Mouse (Mus musculus) forebrain, embryonic 10.5 days (tissue): ENCODE data around the gene Lgr6. TPM values are rescaled to one million over a fixed set of nuclear protein-coding genes. Genes with fewer than 3 reads are reported as not detected.

Experiments
- DNase-seq: peaks from one replicate; pipeline ENCODE4 v3.0.0-alpha.2; 2017; ENCODE audit warnings: low spot score; ENCODE audit errors: extremely low spot score
- H3K27ac ChIP-seq: fragments of 300-500 bp; sonication (generic); 2 replicates; pipeline ENCODE4 v1.5.1; 2016; ENCODE audit warnings: mild to moderate bottlenecking
- H3K27me3 ChIP-seq: fragments of 300-500 bp; sonication (generic); 2 replicates; pipeline ENCODE4 v1.6.1; 2016; ENCODE audit warnings: mild to moderate bottlenecking; ENCODE audit not compliant: poor library complexity, severe bottlenecking
- H3K36me3 ChIP-seq: fragments of 300-500 bp; sonication (generic); replicated peaks from 2 replicates; pipeline ENCODE4 v1.6.1; 2016; ENCODE audit warnings: mild to moderate bottlenecking, moderate library complexity
- H3K4me1 ChIP-seq: fragments of 300-500 bp; sonication (generic); 2 replicates; pipeline ENCODE4 v1.6.1; 2016
- H3K4me3 ChIP-seq: fragments of 300-500 bp; sonication (generic); 2 replicates; pipeline ENCODE4 v1.5.1; 2016; ENCODE audit warnings: mild to moderate bottlenecking, moderate library complexity
- H3K9me3 ChIP-seq: fragments of 300-500 bp; sonication (generic); 2 replicates; pipeline ENCODE4 v1.6.1; 2016; ENCODE audit warnings: mild to moderate bottlenecking, moderate library complexity
- WGBS: fragments of 180-500 bp; shearing (Covaris S2); methylation state at CpG from one replicate; pipeline ENCODE4 v1.1.7; 2016; 5-methylcytosine and 5-hydroxymethylcytosine counted together
- polyA plus RNA-seq: library from polyadenylated mRNA; unstranded; fragments of >200 nt; fragmentation: Nextera tagmentation; extraction: Ambion mirVana; gene quantifications from 2 replicates; pipeline ENCODE4 v1.2.1, GENCODE M21; 2016

Gene Lgr6
- polyA plus RNA-seq, 1 experiment from 2014 or later: 0.14 TPM

GRCm38 (mm10) chr1:135089626-135090025 is 15.4 kb downstream of the Lgr6 start:
- 85% methylated on average over 10 of the region's 10 CpGs for WGBS
- H3K9me3 ChIP-seq: no peaks in the 10 kb centered on the region
- no peak overlapping the region for H3K4me3 ChIP-seq
- no peak overlapping the region for H3K27ac ChIP-seq
- no peak for DNase-seq
- no peaks in the 10 kb centered on the region for H3K36me3 ChIP-seq
- H3K27me3 ChIP-seq: peaks cover 41% of the 10 kb centered on the region
- H3K4me1 ChIP-seq: peaks cover 21% of the 10 kb centered on the region

- no peak overlapping the region for H3K27ac ChIP-seq
- no peak overlapping the region for H3K4me3 ChIP-seq
- WGBS: 65% methylated on average over 1 of the region's 1 CpGs
- peaks cover 62% of the 10 kb centered on the region for H3K27me3 ChIP-seq
- H3K9me3 ChIP-seq: no peaks in the 10 kb centered on the region
- no peak for DNase-seq
- no peaks in the 10 kb centered on the region for H3K36me3 ChIP-seq
- peaks cover 30% of the 10 kb centered on the region for H3K4me1 ChIP-seq
Observed at GRCm38 (mm10) chr1:135087414-135087813, 17.7 kb downstream of the Lgr6 start.

GRCm38 (mm10) chr1:135086015-135086414 is 19.1 kb downstream of the Lgr6 start:
- Histone ChIP-seq H3K4me3 (no peak overlapping the region), H3K27me3 (peaks cover 64% of the 10 kb centered on the region), H3K4me1 (peaks cover 30% of the 10 kb centered on the region), H3K36me3 (no peaks in the 10 kb centered on the region), H3K27ac (no peak overlapping the region), H3K9me3 (no peaks in the 10 kb centered on the region)
- WGBS: 44% methylated on average over 7 of the region's 7 CpGs
- DNase-seq: no peak

GRCm38 (mm10) chr1:135085296-135085871 is 19.7 kb downstream of the Lgr6 start:
- Histone ChIP-seq H3K4me1 (peaks cover 30% of the 10 kb centered on the region), H3K4me3 (peak overlapping the region; percentile 12; the same call in 1 of the 2 replicates), H3K36me3 (no peaks in the 10 kb centered on the region), H3K27ac (no peak overlapping the region), H3K27me3 (peaks cover 65% of the 10 kb centered on the region), H3K9me3 (no peaks in the 10 kb centered on the region)
- no peak for DNase-seq
- WGBS: 15% methylated on average over 28 of the region's 28 CpGs

GRCm38 (mm10) chr1:135083465-135083864 is 21.6 kb downstream of the Lgr6 start:
- Histone ChIP-seq H3K36me3 (no peaks in the 10 kb centered on the region), H3K4me3 (no peak overlapping the region), H3K27ac (no peak overlapping the region), H3K27me3 (peaks cover 60% of the 10 kb centered on the region), H3K4me1 (peaks cover 31% of the 10 kb centered on the region), H3K9me3 (no peaks in the 10 kb centered on the region)
- 51% methylated on average over 9 of the region's 9 CpGs for WGBS
- DNase-seq: no peak

- Histone ChIP-seq H3K27me3 (peaks cover 51% of the 10 kb centered on the region), H3K4me1 (peaks cover 35% of the 10 kb centered on the region), H3K9me3 (no peaks in the 10 kb centered on the region), H3K27ac (no peak overlapping the region), H3K36me3 (no peaks in the 10 kb centered on the region), H3K4me3 (no peak overlapping the region)
- DNase-seq: no peak
- 83% methylated on average over 3 of the region's 3 CpGs for WGBS
Observed at GRCm38 (mm10) chr1:135082267-135082666, 22.8 kb downstream of the Lgr6 start.

GRCm38 (mm10) chr1:135079021-135079420 is 26.1 kb downstream of the Lgr6 start:
- Histone ChIP-seq H3K9me3 (no peaks in the 10 kb centered on the region), H3K27me3 (peaks cover 26% of the 10 kb centered on the region), H3K36me3 (no peaks in the 10 kb centered on the region), H3K4me1 (peaks cover 23% of the 10 kb centered on the region), H3K4me3 (no peak overlapping the region), H3K27ac (no peak overlapping the region)
- WGBS: 58% methylated on average over 2 of the region's 2 CpGs
- DNase-seq: no peak

- peaks cover 15% of the 10 kb centered on the region; the same call in 1 of the 2 replicates for H3K4me1 ChIP-seq
- H3K4me3 ChIP-seq: no peak overlapping the region
- whole genome bisulfite sequencing: 57% methylated on average over 5 of the region's 5 CpGs
- H3K27me3 ChIP-seq: peaks cover 11% of the 10 kb centered on the region; the same call in 1 of the 2 replicates
- H3K9me3 ChIP-seq: no peaks in the 10 kb centered on the region
- no peak overlapping the region for H3K27ac ChIP-seq
- no peaks in the 10 kb centered on the region for H3K36me3 ChIP-seq
- no peak for DNase-seq
Observed at GRCm38 (mm10) chr1:135076470-135076869, 28.6 kb downstream of the Lgr6 start.

GRCm38 (mm10) chr1:135075270-135075669 is 29.8 kb downstream of the Lgr6 start:
- peaks cover 15% of the 10 kb centered on the region; the same call in 1 of the 2 replicates for H3K4me1 ChIP-seq
- H3K27ac ChIP-seq: no peak overlapping the region
- WGBS: 86% methylated on average over 1 of the region's 1 CpGs
- no peaks in the 10 kb centered on the region for H3K36me3 ChIP-seq
- DNase-seq: no peak
- H3K4me3 ChIP-seq: no peak overlapping the region
- peaks cover 8% of the 10 kb centered on the region; the same call in 1 of the 2 replicates for H3K27me3 ChIP-seq
- H3K9me3 ChIP-seq: no peaks in the 10 kb centered on the region

- H3K4me3 ChIP-seq: no peak overlapping the region
- H3K36me3 ChIP-seq: no peaks in the 10 kb centered on the region
- WGBS: 76% methylated on average over 5 of the region's 5 CpGs
- peaks cover 9% of the 10 kb centered on the region; the same call in 1 of the 2 replicates for H3K4me1 ChIP-seq
- H3K27me3 ChIP-seq: peaks cover 8% of the 10 kb centered on the region; the same call in 1 of the 2 replicates
- no peaks in the 10 kb centered on the region for H3K9me3 ChIP-seq
- H3K27ac ChIP-seq: no peak overlapping the region
- DNase-seq: no peak
Observed at GRCm38 (mm10) chr1:135072643-135073042, 32.4 kb downstream of the Lgr6 start.

- Histone ChIP-seq H3K9me3 (no peaks in the 10 kb centered on the region), H3K4me1 (no peaks in the 10 kb centered on the region)
- no peak for DNase-seq
Observed at GRCm38 (mm10) chr1:135069841-135070240, 35.2 kb downstream of the Lgr6 start.

GRCm38 (mm10) chr1:135064525-135064924 is 40.6 kb downstream of the Lgr6 start:
- Histone ChIP-seq H3K27me3 (0 out of 2 replicates have a peak, but pooled peaks cover 4% of the 10 kb centered on the region), H3K9me3 (no peaks in the 10 kb centered on the region), H3K27ac (no peak overlapping the region), H3K4me1 (no peaks in the 10 kb centered on the region), H3K4me3 (no peak overlapping the region), H3K36me3 (no peaks in the 10 kb centered on the region)
- DNase-seq: no peak
- 93% methylated on average over 2 of the region's 2 CpGs for WGBS

More at GRCm38 (mm10) chr1:135069841-135070240, 35.2 kb downstream of the Lgr6 start:
- H3K36me3 ChIP-seq: no peaks in the 10 kb centered on the region
- no peak overlapping the region for H3K27ac ChIP-seq
- H3K27me3 ChIP-seq: no peaks in the 10 kb centered on the region
- WGBS: 66% methylated on average over 8 of the region's 8 CpGs
- H3K4me3 ChIP-seq: no peak overlapping the region

GRCm38 (mm10) chr1:135062936-135063335 is 42.1 kb downstream of the Lgr6 start:
- no peak for DNase-seq
- Histone ChIP-seq H3K9me3 (no peaks in the 10 kb centered on the region), H3K4me3 (no peak overlapping the region), H3K4me1 (no peaks in the 10 kb centered on the region), H3K27me3 (0 out of 2 replicates have a peak, but pooled peaks cover 4% of the 10 kb centered on the region), H3K36me3 (no peaks in the 10 kb centered on the region), H3K27ac (no peak overlapping the region)
- WGBS: 67% methylated on average over 5 of the region's 5 CpGs
